Mouse (Mus musculus) heart, embryonic 16.5 days (tissue): ENCODE data around the gene Ifi203. TPM values are rescaled to one million over a fixed set of nuclear protein-coding genes. Genes with fewer than 3 reads are reported as not detected.

Source experiments
- polyA plus RNA-seq: library from polyadenylated mRNA; unstranded; fragments of >200 nt; fragmentation: Nextera tagmentation; extraction: Ambion mirVana; gene quantifications from 2 replicates; pipeline ENCODE4 v1.2.1, GENCODE M21; 2015

Gene Ifi203
- polyA plus RNA-seq, 1 experiment from 2014 or later = 4.0 TPM

Other genes starting within 250 kb of the Ifi203 start
- 0.49 and 0.88 TPM in 2 replicates for gene Ifi207, start 200.9 kb downstream of the Ifi203 start, polyA plus RNA-seq
- 3.1 and 6.9 TPM in 2 replicates for gene Ifi204, start 175.7 kb downstream of the Ifi203 start, polyA plus RNA-seq
- 2.1 and 4.2 TPM in 2 replicates for gene Ifi211, start 29.6 kb downstream of the Ifi203 start, polyA plus RNA-seq
- gene Mndal, start 181 bp downstream of the Ifi203 start, polyA plus RNA-seq = 4.7 and 12.2 TPM in 2 replicates
- gene Ifi202b, start 40.1 kb upstream of the Ifi203 start, polyA plus RNA-seq = not detected in 2 replicates
- 1.0 and 1.5 TPM in 2 replicates for gene Ifi205, start 89.1 kb upstream of the Ifi203 start, polyA plus RNA-seq
- 0.06 TPM in 1 of 2 replicates, not detected in the other for gene Olfr433, start 98.0 kb upstream of the Ifi203 start, polyA plus RNA-seq
- not detected in 2 replicates for gene Olfr432, start 106.5 kb upstream of the Ifi203 start, polyA plus RNA-seq
- gene Olfr430, start 123.9 kb upstream of the Ifi203 start, polyA plus RNA-seq = not detected in 2 replicates
- gene Olfr429, start 141.7 kb upstream of the Ifi203 start, polyA plus RNA-seq = not detected in 2 replicates
- gene Olfr427, start 154.2 kb upstream of the Ifi203 start, polyA plus RNA-seq = not detected in 2 replicates
- not detected in 2 replicates for gene Olfr231, start 178.5 kb upstream of the Ifi203 start, polyA plus RNA-seq
- not detected in 2 replicates for gene Olfr424, start 188.8 kb upstream of the Ifi203 start, polyA plus RNA-seq
- gene Olfr420, start 213.0 kb upstream of the Ifi203 start, polyA plus RNA-seq = not detected in 2 replicates
- gene Spta1, start 230.1 kb upstream of the Ifi203 start, polyA plus RNA-seq = 1.6 and 1.8 TPM in 2 replicates